Mouse (Mus musculus): ENCODE data around the gene Cenpo.

- TF ChIP-seq CTCF (IDR thresholded peaks at IDR 0.05; ENCODE audit: extremely low read depth, insufficient read depth, low read length): no peak
- TF ChIP-seq POLR2A (IDR thresholded peaks at IDR 0.05; ENCODE audit: extremely low read depth, insufficient read depth, low read length): no peak
Observed at GRCm38 (mm10) chr12:4192514-4192913, 41.6 kb downstream of the Cenpo start.
